Mouse (Mus musculus) neural tube, embryonic 15.5 days (tissue): ENCODE measurements at regions not wholly inside any gene's neighbourhood (a gene's known extent, or its start where the extent isn't known, plus 50 kb on each side); places are given as distances from the start of the nearest gene placed in this dataset.

Source experiments
- ATAC-seq: fragments of 200-750 bp; cut with Nextera tagmentation; 2 replicates; pipeline ENCODE4 v1.8.0; 2017; ENCODE audit warnings: mild to moderate bottlenecking, moderate TSS enrichment, moderate library complexity; ENCODE audit not compliant: low FRiP score
- H3K27ac ChIP-seq: fragments of 300-500 bp; sonication (generic); replicated peaks from 2 replicates; pipeline ENCODE4 v1.5.1; 2015; ENCODE audit warnings: mild to moderate bottlenecking, inconsistent platforms
- H3K27me3 ChIP-seq: fragments of 300-500 bp; sonication (generic); replicated peaks from 2 replicates; pipeline ENCODE4 v1.6.1; 2015; ENCODE audit warnings: inconsistent platforms
- H3K36me3 ChIP-seq: fragments of 300-500 bp; sonication (generic); 2 replicates; pipeline ENCODE4 v1.6.1; 2015; ENCODE audit warnings: inconsistent platforms
- H3K4me1 ChIP-seq: fragments of 300-500 bp; sonication (generic); 2 replicates; pipeline ENCODE4 v1.6.1; 2015; ENCODE audit warnings: inconsistent platforms
- H3K4me2 ChIP-seq: fragments of 300-500 bp; sonication (generic); 2 replicates; pipeline ENCODE4 v1.6.1; 2015; ENCODE audit warnings: inconsistent platforms, mild to moderate bottlenecking, moderate library complexity
- H3K4me3 ChIP-seq: fragments of 300-500 bp; sonication (generic); replicated peaks from 2 replicates; pipeline ENCODE4 v1.5.1; 2015; ENCODE audit warnings: mild to moderate bottlenecking, inconsistent platforms
- H3K9ac ChIP-seq: fragments of 300-500 bp; sonication (generic); replicated peaks from 2 replicates; pipeline ENCODE4 v1.6.1; 2015; ENCODE audit warnings: mild to moderate bottlenecking, inconsistent platforms
- H3K9me3 ChIP-seq: fragments of 300-500 bp; sonication (generic); replicated peaks from 2 replicates; pipeline ENCODE4 v1.6.1; 2016; ENCODE audit warnings: inconsistent platforms
- WGBS: fragments of 180-500 bp; shearing (Covaris S2); methylation state at CpG from one replicate; pipeline ENCODE4 v1.1.7; 2015; ENCODE audit warnings: mixed read lengths; 5-methylcytosine and 5-hydroxymethylcytosine counted together

DNA sequence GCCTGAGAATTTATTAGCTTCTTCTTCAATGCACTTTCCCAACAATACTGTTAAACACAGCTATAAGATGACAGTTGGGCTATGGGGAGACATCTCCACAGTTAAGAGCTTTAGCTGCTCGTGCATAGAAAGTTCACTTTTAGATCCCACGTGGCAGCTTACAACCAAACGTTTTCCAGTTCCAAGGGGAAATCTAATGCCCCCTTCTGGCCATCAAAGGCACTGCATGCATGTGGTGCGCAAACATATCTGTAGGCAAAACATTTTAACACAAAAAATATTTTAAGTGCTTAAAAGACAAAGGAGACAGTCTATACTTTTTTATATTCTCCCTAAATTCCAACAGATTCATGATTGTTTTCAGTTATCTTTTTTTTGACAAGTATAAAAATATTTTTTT, 211.3 kb upstream of the Irx3 start:
- H3K36me3 ChIP-seq, result no peaks in the 10 kb centered on the region
- no peaks in the 10 kb centered on the region for H3K9me3 ChIP-seq
- H3K4me2 ChIP-seq, result no peak overlapping the region
- 0 out of 2 replicates have a peak, but pooled peaks cover 5% of the 10 kb centered on the region for H3K4me1 ChIP-seq
- H3K9ac ChIP-seq, result no peak overlapping the region
- no peak overlapping the region for H3K27ac ChIP-seq
- H3K27me3 ChIP-seq, result peaks cover 24% of the 10 kb centered on the region
- ATAC-seq, result no peak
- H3K4me3 ChIP-seq, result no peak overlapping the region
- WGBS, result 54% methylated on average over 4 of the region's 4 CpGs

DNA sequence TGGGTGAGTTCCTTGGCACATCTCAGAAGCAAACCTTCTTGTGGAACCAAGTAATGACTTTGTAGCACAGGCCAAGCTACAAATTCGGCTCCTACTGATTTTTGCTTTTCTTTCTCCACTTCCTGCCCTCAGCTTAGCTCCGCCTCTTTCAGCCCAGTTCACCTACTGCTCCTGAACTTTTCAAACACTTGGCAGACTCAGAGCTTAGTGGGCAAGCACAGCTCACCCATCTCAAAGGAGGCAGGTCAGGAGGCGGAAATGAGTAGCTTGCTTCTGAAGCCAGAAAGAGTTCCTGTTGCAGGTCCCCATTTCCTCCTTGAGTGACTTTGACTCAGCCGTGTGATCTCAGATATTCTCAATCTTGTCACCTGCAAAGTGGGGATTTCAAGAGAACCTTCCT, 208.5 kb upstream of the Irx3 start:
- no peak for ATAC-seq
- H3K4me3 ChIP-seq, result no peak overlapping the region

GRCm38 (mm10) chr8:92008616-92009610, 207.0 kb upstream of the Irx3 start:
- no peak for ATAC-seq
- Histone ChIP-seq H3K4me1 (0 out of 2 replicates have a peak, but pooled peaks cover 5% of the 10 kb centered on the region), H3K9ac (no peak overlapping the region), H3K27ac (no peak overlapping the region), H3K36me3 (no peaks in the 10 kb centered on the region), H3K4me3 (no peak overlapping the region), H3K9me3 (no peaks in the 10 kb centered on the region), H3K27me3 (peaks cover 4% of the 10 kb centered on the region; the same call in 1 of the 2 replicates), H3K4me2 (no peak overlapping the region)
- WGBS, result 16% methylated on average over 14 of the region's 14 CpGs

More for the DNA sequence above, 208.5 kb upstream of the Irx3 start:
- no peaks in the 10 kb centered on the region for H3K36me3 ChIP-seq
- H3K27ac ChIP-seq, result no peak overlapping the region
- no peaks in the 10 kb centered on the region for H3K9me3 ChIP-seq
- no peak overlapping the region for H3K4me2 ChIP-seq
- H3K4me1 ChIP-seq, result 0 out of 2 replicates have a peak, but pooled peaks cover 5% of the 10 kb centered on the region
- WGBS, result 91% methylated on average over 4 of the region's 4 CpGs
- peaks cover 11% of the 10 kb centered on the region for H3K27me3 ChIP-seq
- H3K9ac ChIP-seq, result no peak overlapping the region

- WGBS, result 98% methylated on average over 2 of the region's 2 CpGs
- Histone ChIP-seq H3K27me3 (0 out of 2 replicates have a peak, but pooled peaks cover 3% of the 10 kb centered on the region), H3K9ac (no peak overlapping the region), H3K4me1 (0 out of 2 replicates have a peak, but pooled peaks cover 5% of the 10 kb centered on the region), H3K9me3 (no peaks in the 10 kb centered on the region), H3K4me2 (no peak overlapping the region), H3K4me3 (no peak overlapping the region), H3K27ac (no peak overlapping the region), H3K36me3 (no peaks in the 10 kb centered on the region)
- no peak for ATAC-seq
Observed at GRCm38 (mm10) chr8:92005091-92005490, 203.2 kb upstream of the Irx3 start.

DNA sequence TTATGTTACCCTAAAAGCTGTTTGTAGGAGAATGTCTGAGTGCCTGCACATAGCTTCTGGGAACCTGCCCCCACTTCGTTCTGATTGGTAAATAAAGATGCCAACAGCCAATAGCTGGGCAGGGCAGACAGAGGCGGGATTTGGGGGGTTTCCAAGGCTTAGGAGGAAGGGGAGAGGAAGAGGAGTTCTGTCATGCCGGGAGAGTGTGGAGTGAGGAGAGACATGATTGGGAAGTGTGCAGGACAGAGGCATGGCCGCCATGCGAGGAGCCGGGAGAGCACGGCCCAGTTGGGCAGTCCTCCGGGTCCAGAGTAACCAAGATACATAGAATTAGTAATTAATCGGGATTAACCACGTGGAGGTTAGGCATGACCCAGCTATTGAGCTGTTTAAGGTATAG, 202.7 kb upstream of the Irx3 start:
- no peak for ATAC-seq
- H3K4me2 ChIP-seq, result no peak overlapping the region
- 0 out of 2 replicates have a peak, but pooled peaks cover 5% of the 10 kb centered on the region for H3K4me1 ChIP-seq
- H3K9me3 ChIP-seq, result no peaks in the 10 kb centered on the region
- H3K27ac ChIP-seq, result no peak overlapping the region
- 76% methylated on average over 10 of the region's 10 CpGs for WGBS
- H3K27me3 ChIP-seq, result 0 out of 2 replicates have a peak, but pooled peaks cover 3% of the 10 kb centered on the region
- no peak overlapping the region for H3K4me3 ChIP-seq
- no peaks in the 10 kb centered on the region for H3K36me3 ChIP-seq
- H3K9ac ChIP-seq, result no peak overlapping the region

- H3K27ac ChIP-seq, result no peak overlapping the region
- no peak for ATAC-seq
Observed at GRCm38 (mm10) chr8:92000368-92000767, 198.5 kb upstream of the Irx3 start.

GRCm38 (mm10) chr8:91999661-92000060, 197.8 kb upstream of the Irx3 start:
- H3K36me3 ChIP-seq, result no peaks in the 10 kb centered on the region
- no peak for ATAC-seq
- WGBS, result 90% methylated on average over 5 of the region's 5 CpGs
- H3K9me3 ChIP-seq, result peaks cover 4% of the 10 kb centered on the region; the same call in 1 of the 2 replicates
- no peak overlapping the region for H3K27ac ChIP-seq
- H3K27me3 ChIP-seq, result peaks cover 10% of the 10 kb centered on the region; the same call in 1 of the 2 replicates
- H3K4me1 ChIP-seq, result peaks cover 24% of the 10 kb centered on the region
- no peak overlapping the region for H3K9ac ChIP-seq
- no peak overlapping the region for H3K4me3 ChIP-seq
- no peak overlapping the region for H3K4me2 ChIP-seq

More at GRCm38 (mm10) chr8:92000368-92000767, 198.5 kb upstream of the Irx3 start:
- H3K36me3 ChIP-seq, result no peaks in the 10 kb centered on the region
- no peak overlapping the region for H3K4me2 ChIP-seq
- peaks cover 4% of the 10 kb centered on the region; the same call in 1 of the 2 replicates for H3K9me3 ChIP-seq
- 88% methylated on average over 1 of the region's 1 CpGs for WGBS
- H3K4me3 ChIP-seq, result no peak overlapping the region
- H3K9ac ChIP-seq, result no peak overlapping the region
- H3K4me1 ChIP-seq, result peaks cover 21% of the 10 kb centered on the region
- H3K27me3 ChIP-seq, result peaks cover 10% of the 10 kb centered on the region; the same call in 1 of the 2 replicates

GRCm38 (mm10) chr8:91999189-91999588, 197.3 kb upstream of the Irx3 start:
- H3K9ac ChIP-seq, result no peak overlapping the region
- 85% methylated on average over 2 of the region's 2 CpGs for WGBS

GRCm38 (mm10) chr8:91997892-91998189, 196.0 kb upstream of the Irx3 start:
- ATAC-seq, result no peak
- Histone ChIP-seq H3K4me1 (peaks cover 37% of the 10 kb centered on the region), H3K27me3 (peaks cover 10% of the 10 kb centered on the region; the same call in 1 of the 2 replicates), H3K4me3 (no peak overlapping the region), H3K36me3 (no peaks in the 10 kb centered on the region), H3K9me3 (peaks cover 4% of the 10 kb centered on the region; the same call in 1 of the 2 replicates), H3K9ac (no peak overlapping the region), H3K4me2 (no peak overlapping the region), H3K27ac (no peak overlapping the region)

More at GRCm38 (mm10) chr8:91999189-91999588, 197.3 kb upstream of the Irx3 start:
- Histone ChIP-seq H3K9me3 (peaks cover 4% of the 10 kb centered on the region; the same call in 1 of the 2 replicates), H3K4me1 (peaks cover 27% of the 10 kb centered on the region), H3K4me2 (no peak overlapping the region), H3K4me3 (no peak overlapping the region), H3K27me3 (peaks cover 10% of the 10 kb centered on the region; the same call in 1 of the 2 replicates), H3K36me3 (no peaks in the 10 kb centered on the region), H3K27ac (no peak overlapping the region)
- no peak for ATAC-seq

- Histone ChIP-seq H3K27me3 (peaks cover 10% of the 10 kb centered on the region; the same call in 1 of the 2 replicates), H3K4me3 (no peak overlapping the region), H3K4me2 (no peak overlapping the region), H3K36me3 (no peaks in the 10 kb centered on the region), H3K9me3 (peaks cover 4% of the 10 kb centered on the region; the same call in 1 of the 2 replicates), H3K9ac (no peak overlapping the region), H3K4me1 (peaks cover 43% of the 10 kb centered on the region), H3K27ac (no peak overlapping the region)
- 19% methylated on average over 26 of the region's 26 CpGs for WGBS
- no peak for ATAC-seq
Observed at GRCm38 (mm10) chr8:91997023-91997891, 195.4 kb upstream of the Irx3 start.

DNA sequence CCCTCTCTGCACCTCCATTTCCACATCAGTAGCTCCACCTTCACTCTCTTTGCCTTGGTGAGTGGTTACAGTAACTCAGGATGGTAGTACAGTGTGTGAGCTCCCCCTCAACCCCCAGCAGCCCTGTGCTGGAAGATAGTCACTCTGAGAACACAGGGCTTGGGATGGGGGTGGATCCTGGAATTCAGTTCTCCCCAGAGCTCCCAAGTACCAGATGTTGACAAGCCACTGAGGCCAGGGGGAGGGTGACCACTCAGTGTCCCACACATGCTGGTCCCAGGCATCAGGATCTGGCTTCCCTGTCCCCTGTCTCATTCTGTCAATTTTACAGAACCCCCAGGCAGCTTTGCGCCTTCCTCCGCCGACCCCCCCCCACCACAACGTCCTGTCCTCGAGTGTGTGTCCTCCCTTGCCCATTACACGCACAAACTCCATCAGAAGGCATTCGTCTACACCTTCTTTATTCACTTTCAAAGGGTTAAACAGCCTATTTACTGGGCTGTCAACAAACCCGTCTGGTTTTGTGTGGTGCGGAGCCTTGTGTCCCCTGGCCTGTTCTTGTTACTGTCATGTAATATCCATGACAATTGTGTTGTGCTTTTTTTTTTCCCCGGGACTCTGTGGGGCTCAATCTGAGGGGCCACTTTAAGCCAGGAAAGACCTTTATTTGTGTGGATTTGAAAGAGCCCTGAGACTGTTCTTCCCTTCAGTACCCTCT, 194.6 kb upstream of the Irx3 start:
- H3K27ac ChIP-seq, result no peak overlapping the region

More for the DNA sequence above, 194.6 kb upstream of the Irx3 start:
- ATAC-seq, result no peak
- Histone ChIP-seq H3K9ac (no peak overlapping the region), H3K4me2 (no peak overlapping the region), H3K9me3 (peaks cover 4% of the 10 kb centered on the region; the same call in 1 of the 2 replicates), H3K27me3 (peaks cover 10% of the 10 kb centered on the region; the same call in 1 of the 2 replicates), H3K36me3 (no peaks in the 10 kb centered on the region), H3K4me1 (peaks cover 51% of the 10 kb centered on the region), H3K4me3 (no peak overlapping the region)
- 13% methylated on average over 10 of the region's 10 CpGs for WGBS
